26 mouse cellular contexts compared by ENCODE assay signal in the genomic region with DNA sequence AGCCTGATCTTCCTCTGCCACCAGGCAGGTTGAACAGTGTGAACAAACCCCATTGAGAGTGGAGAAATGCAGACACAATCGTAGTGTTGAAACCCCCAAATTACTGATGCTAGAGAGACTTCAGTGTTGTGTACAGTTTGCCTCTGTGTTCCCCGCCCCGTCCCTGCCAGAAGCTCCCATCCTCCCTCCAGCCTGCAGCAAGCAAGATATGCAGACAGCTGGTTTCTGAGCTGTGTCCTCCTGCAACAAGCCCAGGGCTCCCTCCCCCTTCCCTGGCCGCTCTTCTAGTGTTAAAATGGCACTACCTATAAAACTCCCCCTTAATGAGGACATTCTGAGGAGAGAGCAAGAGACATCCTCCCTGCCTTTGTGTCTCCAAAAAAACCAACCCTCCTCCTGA. TPM values are rescaled to one million over a fixed set of nuclear protein-coding genes. Genes with fewer than 3 reads are reported as not detected.
DNase-seq lines count a peak whose midpoint lies in the region; ATAC-seq and TF ChIP-seq lines count a peak whose summit lies in the region.
"Had no signal": no experiment of that assay in that cellular context is flagged by ENCODE, and none has a peak within 500 bp of the region (broad histone marks: within the 10 kb centered on the region; RNA-seq: fewer than 3 reads in every experiment).

No protein-coding gene starts in this region.

- no peak for TF ChIP-seq CTCF in cerebellum, adult 2 months (IDR thresholded peaks at IDR 0.05; ENCODE audit: borderline replicate concordance, insufficient read depth, low read depth, low read length)

- no peak overlapping the region for H3K4me3 ChIP-seq in forebrain, embryonic 11.5 days (ENCODE audit: low read depth, low read length)
- no peak overlapping the region for H3K4me3 ChIP-seq in forebrain, embryonic 16.5 days (replicated peaks; ENCODE audit: low read length)
- no peak overlapping the region for H3K4me3 ChIP-seq in liver, embryonic 15.5 days (replicated peaks)
- H3K4me3 ChIP-seq in stomach, embryonic 15.5 days (replicated peaks), result no peak overlapping the region
- H3K4me3 ChIP-seq in cerebellum, adult 2 months (replicated peaks; ENCODE audit: insufficient read depth, low read depth, low read length), result no peak overlapping the region
- H3K4me3 ChIP-seq: forebrain, embryonic 10.5 days; heart, adult 2 months; heart, embryonic 15.5 days; limb, embryonic 15.5 days; megakaryocyte, embryonic 14.5 days; neural tube, embryonic 15.5 days had no signal

- H3K4me1 ChIP-seq in forebrain, embryonic 11.5 days (replicated peaks; ENCODE audit: control insufficient read depth, insufficient read depth, low read length), result no peaks in the 10 kb centered on the region
- no peaks in the 10 kb centered on the region for H3K4me1 ChIP-seq in forebrain, embryonic 16.5 days (replicated peaks; ENCODE audit: control insufficient read depth, insufficient read depth, low read length)
- H3K4me1 ChIP-seq in liver, embryonic 15.5 days (replicated peaks), result peaks cover 45% of the 10 kb centered on the region
- H3K4me1 ChIP-seq in stomach, embryonic 15.5 days, result peaks cover 2% of the 10 kb centered on the region; the same call in 1 of the 2 replicates
- H3K4me1 ChIP-seq in cerebellum, adult 2 months (ENCODE audit: control insufficient read depth, insufficient read depth, low read length), result no peaks in the 10 kb centered on the region; the same call in 1 of the 2 replicates
- H3K4me1 ChIP-seq: forebrain, embryonic 10.5 days; heart, embryonic 15.5 days; limb, embryonic 15.5 days; neural tube, embryonic 15.5 days had no signal

- no peak overlapping the region for H3K4me2 ChIP-seq in forebrain, embryonic 11.5 days (ENCODE audit: low read depth, low read length, severe bottlenecking)
- no peak overlapping the region for H3K4me2 ChIP-seq in forebrain, embryonic 16.5 days (ENCODE audit: low read length)
- H3K4me2 ChIP-seq in liver, embryonic 15.5 days, result peak overlapping the region; percentile 27
- no peak overlapping the region for H3K4me2 ChIP-seq in stomach, embryonic 15.5 days
- H3K4me2 ChIP-seq: heart, embryonic 15.5 days; limb, embryonic 15.5 days; neural tube, embryonic 15.5 days had no signal

- H3K9ac ChIP-seq in forebrain, embryonic 11.5 days (ENCODE audit: low read length), result no peak overlapping the region
- H3K9ac ChIP-seq in forebrain, embryonic 16.5 days (replicated peaks; ENCODE audit: low read depth, low read length), result no peak overlapping the region
- H3K9ac ChIP-seq in liver, embryonic 15.5 days, result no peak overlapping the region; the same call in 1 of the 2 replicates
- no peak overlapping the region for H3K9ac ChIP-seq in stomach, embryonic 15.5 days
- H3K9ac ChIP-seq: heart, embryonic 15.5 days; limb, embryonic 15.5 days; neural tube, embryonic 15.5 days had no signal

- H3K36me3 ChIP-seq in forebrain, embryonic 11.5 days (ENCODE audit: control insufficient read depth, insufficient read depth, low read length), result no peaks in the 10 kb centered on the region
- no peaks in the 10 kb centered on the region for H3K36me3 ChIP-seq in forebrain, embryonic 16.5 days (ENCODE audit: control insufficient read depth, insufficient read depth)
- H3K36me3 ChIP-seq in liver, embryonic 15.5 days (replicated peaks), result no peaks in the 10 kb centered on the region
- no peaks in the 10 kb centered on the region for H3K36me3 ChIP-seq in stomach, embryonic 15.5 days
- H3K36me3 ChIP-seq: forebrain, embryonic 10.5 days; heart, embryonic 15.5 days; limb, embryonic 15.5 days; neural tube, embryonic 15.5 days had no signal

- H3K27ac ChIP-seq in forebrain, embryonic 11.5 days (ENCODE audit: low read depth, low read length), result no peak overlapping the region
- no peak overlapping the region for H3K27ac ChIP-seq in forebrain, embryonic 16.5 days (ENCODE audit: low read length)
- H3K27ac ChIP-seq in liver, embryonic 15.5 days (replicated peaks), result peak overlapping the region; percentile 73
- H3K27ac ChIP-seq in stomach, embryonic 15.5 days, result peak overlapping the region; percentile 71
- no peak overlapping the region for H3K27ac ChIP-seq in cerebellum, adult 2 months (ENCODE audit: insufficient read depth, low read length)
- H3K27ac ChIP-seq: forebrain, embryonic 10.5 days; heart, adult 2 months; heart, embryonic 15.5 days; limb, embryonic 15.5 days; neural tube, embryonic 15.5 days had no signal

- no peaks in the 10 kb centered on the region for H3K27me3 ChIP-seq in forebrain, embryonic 11.5 days (ENCODE audit: control insufficient read depth, insufficient read depth, low read length)
- H3K27me3 ChIP-seq in forebrain, embryonic 16.5 days (replicated peaks; ENCODE audit: control insufficient read depth, insufficient read depth, low read length), result no peaks in the 10 kb centered on the region
- no peaks in the 10 kb centered on the region for H3K27me3 ChIP-seq in liver, embryonic 15.5 days
- no peaks in the 10 kb centered on the region for H3K27me3 ChIP-seq in stomach, embryonic 15.5 days (replicated peaks)
- H3K27me3 ChIP-seq in cerebellum, adult 2 months (ENCODE audit: control insufficient read depth, insufficient read depth, low read length), result no peaks in the 10 kb centered on the region
- H3K27me3 ChIP-seq: heart, embryonic 15.5 days; limb, embryonic 15.5 days; megakaryocyte, embryonic 14.5 days; neural tube, embryonic 15.5 days had no signal

- ATAC-seq in forebrain, embryonic 11.5 days (replicated peaks; ENCODE audit: low FRiP score), result no peak
- ATAC-seq in forebrain, embryonic 16.5 days, result no peak
- ATAC-seq in erythroid progenitor cell, adult 5-6 weeks (replicated peaks; ENCODE audit: low FRiP score, poor library complexity, severe bottlenecking), result peak; percentile 60
- peak; percentile 30 for ATAC-seq in liver, embryonic 15.5 days (ENCODE audit: insufficient read depth)
- ATAC-seq in stomach, embryonic 15.5 days (ENCODE audit: insufficient read depth, low FRiP score, low read depth), result no peak
- ATAC-seq: hindbrain, embryonic 16.5 days had no signal

- no peaks in the 10 kb centered on the region for H3K9me3 ChIP-seq in forebrain, embryonic 11.5 days (ENCODE audit: control insufficient read depth, low read length)
- no peaks in the 10 kb centered on the region for H3K9me3 ChIP-seq in forebrain, embryonic 16.5 days (ENCODE audit: control insufficient read depth, low read length)
- no peaks in the 10 kb centered on the region for H3K9me3 ChIP-seq in liver, embryonic 15.5 days (replicated peaks)
- H3K9me3 ChIP-seq in stomach, embryonic 15.5 days, result no peaks in the 10 kb centered on the region
- H3K9me3 ChIP-seq: forebrain, embryonic 10.5 days; heart, embryonic 15.5 days; limb, embryonic 15.5 days; neural tube, embryonic 15.5 days had no signal

- WGBS in forebrain, embryonic 11.5 days, result 75% methylated on average over 4 of the region's 4 CpGs
- 70% methylated on average over 4 of the region's 4 CpGs for WGBS in forebrain, embryonic 16.5 days
- 48% methylated on average over 4 of the region's 4 CpGs for WGBS in liver, embryonic 15.5 days (ENCODE audit: insufficient replicate concordance)
- WGBS in stomach, embryonic 15.5 days, result 47% methylated on average over 4 of the region's 4 CpGs
- WGBS in cerebellum, adult 2 months, result 66% methylated on average over 4 of the region's 4 CpGs

- TF ChIP-seq POLR2A in cerebellum, adult 2 months (IDR thresholded peaks at IDR 0.05; ENCODE audit: borderline replicate concordance, insufficient read depth, low read length), result no peak

- DNase-seq in forebrain, embryonic 11.5 days (ENCODE audit: low spot score), result peak; percentile 21
- DNase-seq in adrenal gland, postnatal 25 days, result no peak
- DNase-seq in cerebellum, adult 2 months, result no peak
- DNase-seq in layer of hippocampus, adult 9-10 months (ENCODE audit: low spot score), result no peak
- DNase-seq: adrenal gland, adult 2 months; cerebellum, postnatal 25 days; embryo, embryonic 11 days; gastrocnemius, postnatal 14 days; heart, adult 2 months; heart, postnatal 4 days; kidney, adult 18-20 months; lung, postnatal 14 days; midbrain, embryonic 14.5 days; right cerebral cortex, postnatal 25 days had no signal

RNA-seq across cellular contexts. Expression of a gene that starts 16.1 kb away (rescaled TPM):
- not detected in 2 replicates for polyA plus RNA-seq in forebrain, embryonic 11.5 days (2014; fragmentation: Nextera tagmentation; extraction: Ambion mirVana)
- not detected in 2 replicates for polyA plus RNA-seq in forebrain, embryonic 16.5 days (2015; fragmentation: Nextera tagmentation; extraction: Ambion mirVana)
- 0.72 TPM in 1 of 2 replicates, not detected in the other for total RNA-seq in erythroid progenitor cell, adult 5-6 weeks (2015; ENCODE audit: low replicate concordance)
- 2.3 TPM in 1 of 2 replicates, not detected in the other for total RNA-seq in erythroid progenitor cell, adult 5-6 weeks (2017; ENCODE audit: low replicate concordance)
- polyA plus RNA-seq in liver, embryonic 15.5 days (2015; fragmentation: Nextera tagmentation; extraction: Ambion mirVana), result 0.32 and 0.37 TPM in 2 replicates
- not detected in 2 replicates for polyA plus RNA-seq in stomach, embryonic 15.5 days (2015; fragmentation: Nextera tagmentation; extraction: Ambion mirVana)
- not detected in 2 replicates for total RNA-seq in adrenal gland, postnatal 25 days (2021)
- polyA plus RNA-seq in cerebellum, adult 2 months (2012; rRNA removed), result 0.16 and 0.21 TPM in 2 replicates
- total RNA-seq: adrenal gland, adult 2 months; gastrocnemius, postnatal 14 days; heart, adult 2 months; heart, postnatal 4 days; layer of hippocampus, postnatal 25 days had no signal
- polyA plus RNA-seq: embryonic facial prominence, embryonic 14.5 days; forebrain, embryonic 10.5 days; heart, embryonic 15.5 days; hindbrain, embryonic 16.5 days; limb, embryonic 15.5 days; neural tube, embryonic 15.5 days had no signal

RNA-seq across cellular contexts. Expression of a gene that starts 33.2 kb away (rescaled TPM):
- polyA plus RNA-seq in forebrain, embryonic 11.5 days (2014; fragmentation: Nextera tagmentation; extraction: Ambion mirVana), result 0.60 and 0.96 TPM in 2 replicates
- polyA plus RNA-seq in forebrain, embryonic 16.5 days (2015; fragmentation: Nextera tagmentation; extraction: Ambion mirVana), result 1.6 and 1.7 TPM in 2 replicates
- not detected in 2 replicates for total RNA-seq in erythroid progenitor cell, adult 5-6 weeks (2015; ENCODE audit: low replicate concordance)
- not detected in 2 replicates for total RNA-seq in erythroid progenitor cell, adult 5-6 weeks (2017; ENCODE audit: low replicate concordance)
- 0.37 and 0.89 TPM in 2 replicates for polyA plus RNA-seq in liver, embryonic 15.5 days (2015; fragmentation: Nextera tagmentation; extraction: Ambion mirVana)
- 71.7 and 79.4 TPM in 2 replicates for polyA plus RNA-seq in stomach, embryonic 15.5 days (2015; fragmentation: Nextera tagmentation; extraction: Ambion mirVana)
- total RNA-seq in adrenal gland, postnatal 25 days (2021), result 0.67 TPM in 1 of 2 replicates, not detected in the other
- 214 and 242 TPM in 2 replicates for polyA plus RNA-seq in cerebellum, adult 2 months (2012; rRNA removed)

RNA-seq across cellular contexts. Expression of a gene that starts 42.5 kb away (rescaled TPM):
- 8.8 and 9.4 TPM in 2 replicates for polyA plus RNA-seq in forebrain, embryonic 11.5 days (2014; fragmentation: Nextera tagmentation; extraction: Ambion mirVana)
- 15.1 and 23.8 TPM in 2 replicates for polyA plus RNA-seq in forebrain, embryonic 16.5 days (2015; fragmentation: Nextera tagmentation; extraction: Ambion mirVana)
- 7.5 TPM in 1 of 2 replicates, not detected in the other for total RNA-seq in erythroid progenitor cell, adult 5-6 weeks (2015; ENCODE audit: low replicate concordance)
- 0.13 and 0.38 TPM in 2 replicates for total RNA-seq in erythroid progenitor cell, adult 5-6 weeks (2017; ENCODE audit: low replicate concordance)
- polyA plus RNA-seq in liver, embryonic 15.5 days (2015; fragmentation: Nextera tagmentation; extraction: Ambion mirVana), result 0.33 and 0.54 TPM in 2 replicates
- polyA plus RNA-seq in stomach, embryonic 15.5 days (2015; fragmentation: Nextera tagmentation; extraction: Ambion mirVana), result 10.1 and 14.3 TPM in 2 replicates
- total RNA-seq in adrenal gland, postnatal 25 days (2021), result 23.0 and 25.2 TPM in 2 replicates
- polyA plus RNA-seq in cerebellum, adult 2 months (2012; rRNA removed), result 102 and 103 TPM in 2 replicates

Comparison
In these comparisons a context has a peak if more than half of its experiments do, and no peak if none do; other contexts are left out.
1. ATAC-seq: peak in erythroid progenitor cell, adult 5-6 weeks (single experiment) and liver, embryonic 15.5 days (single experiment); none in forebrain, embryonic 11.5 days (single experiment), forebrain, embryonic 16.5 days (single experiment) and stomach, embryonic 15.5 days (single experiment).
2. H3K27ac ChIP-seq: peak in liver, embryonic 15.5 days (single experiment) and stomach, embryonic 15.5 days (single experiment); none in forebrain, embryonic 11.5 days (single experiment), forebrain, embryonic 16.5 days (single experiment) and cerebellum, adult 2 months (single experiment).
3. RNA of a gene that starts 33.2 kb away (polyA plus RNA-seq): 214 to 242 TPM in cerebellum, adult 2 months and 71.7 to 79.4 TPM in stomach, embryonic 15.5 days; 1.6 to 1.7 TPM in forebrain, embryonic 16.5 days, 0.60 to 0.96 TPM in forebrain, embryonic 11.5 days and 0.37 to 0.89 TPM in liver, embryonic 15.5 days; every median in the first group is over 10 times any median in the second.